Mouse (Mus musculus): ENCODE measurements around the gene Olfr411.
A peak's percentile ranks its signal among the peaks of the same experiment; 100 is the strongest.

Olfr411 gene

GRCm38 (mm10) chr11:74352550-74352949, at the start of gene Olfr411:
Gene Olfr411, minus strand, starts transcription at chr11:74352650.
- DNase-seq (ENCODE audit: low read depth) = no peak

GRCm38 (mm10) chr11:74402126-74402525, 49.7 kb upstream of the Olfr411 start:
- no peak for DNase-seq (ENCODE audit: low read depth)

- no peak for DNase-seq (ENCODE audit: low read depth)
Measured at GRCm38 (mm10) chr11:74395583-74395982, 43.1 kb upstream of the Olfr411 start.

- DNase-seq (ENCODE audit: low read depth) = no peak
Measured at GRCm38 (mm10) chr11:74393489-74393888, 41.0 kb upstream of the Olfr411 start.

GRCm38 (mm10) chr11:74392903-74393302, 40.5 kb upstream of the Olfr411 start:
- no peak for DNase-seq (ENCODE audit: low read depth)

GRCm38 (mm10) chr11:74391899-74392298, 39.4 kb upstream of the Olfr411 start:
- no peak for DNase-seq (ENCODE audit: low read depth)

GRCm38 (mm10) chr11:74387203-74387602, 34.8 kb upstream of the Olfr411 start:
- DNase-seq (ENCODE audit: low read depth) = no peak

- no peak for DNase-seq (ENCODE audit: low read depth)
Measured at GRCm38 (mm10) chr11:74385674-74386073, 33.2 kb upstream of the Olfr411 start.

GRCm38 (mm10) chr11:74379166-74379873, 26.9 kb upstream of the Olfr411 start:
- DNase-seq (ENCODE audit: low read depth) = no peak

GRCm38 (mm10) chr11:74376847-74377246, 24.4 kb upstream of the Olfr411 start:
- DNase-seq (ENCODE audit: low read depth) = peak; percentile 5

- DNase-seq (ENCODE audit: low read depth) = peak; percentile 32
Measured at GRCm38 (mm10) chr11:74371393-74372100, 19.1 kb upstream of the Olfr411 start.

GRCm38 (mm10) chr11:74361769-74362168, 9.3 kb upstream of the Olfr411 start, which contains the start of gene Olfr412:
Gene Olfr412, plus strand, starts transcription at chr11:74362069.
- DNase-seq (ENCODE audit: low read depth) = no peak

- no peak for DNase-seq (ENCODE audit: low read depth)
Measured at GRCm38 (mm10) chr11:74337931-74338330, 14.5 kb downstream of the Olfr411 start, which contains the start of gene Olfr410. Gene Olfr410, minus strand, starts transcription at chr11:74338031.

GRCm38 (mm10) chr11:74328781-74329180, 23.7 kb downstream of the Olfr411 start:
- no peak for DNase-seq (ENCODE audit: low read depth)

GRCm38 (mm10) chr11:74326044-74326443, 26.4 kb downstream of the Olfr411 start:
- DNase-seq (ENCODE audit: low read depth) = no peak

All from c-Kit-positive CD71-positive TER-119-negative erythroid progenitor cells, embryonic 14.5 days (primary cell).